Mouse (Mus musculus): Measurements from ENCODE around the gene Dync1li2. TPM values are rescaled to one million over a fixed set of nuclear protein-coding genes. Genes with fewer than 3 reads are reported as not detected.

Gene Dync1li2
- polyA plus RNA-seq, 1 experiment from 2014 or later: 56.6 TPM

DNA sequence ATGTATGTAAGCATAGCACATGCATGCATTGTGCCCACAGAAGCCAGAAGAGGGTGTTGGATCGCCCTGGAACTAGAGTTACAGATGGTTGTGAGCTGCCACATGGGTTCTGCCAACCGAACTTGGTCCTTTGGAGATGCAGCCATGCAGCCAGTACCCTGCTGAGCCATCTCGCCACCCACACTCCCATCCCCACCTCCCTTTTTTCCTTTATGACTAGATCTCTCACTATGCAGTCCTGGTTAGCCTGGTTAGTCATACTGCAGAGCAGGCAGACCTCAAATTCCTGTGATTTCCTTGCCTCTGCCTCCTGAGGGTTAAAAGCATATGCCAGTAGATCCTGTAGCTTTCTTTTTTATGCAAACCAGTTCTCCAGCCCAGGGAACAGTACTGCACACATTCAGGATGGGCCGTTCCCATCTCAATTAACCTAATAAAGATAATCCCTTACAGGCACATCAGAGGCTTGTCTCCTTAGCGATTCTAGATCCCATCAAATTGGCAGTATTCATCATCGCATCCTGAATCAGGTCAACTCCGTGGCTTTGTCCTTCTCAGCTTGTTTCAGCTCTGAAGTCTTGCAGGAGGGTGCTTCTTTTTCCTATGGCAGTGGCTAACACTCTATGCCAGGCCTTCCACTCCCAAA is 32.1 kb downstream of the Dync1li2 start:
- Histone ChIP-seq H3K4me1 (ENCODE audit: control insufficient read depth, insufficient read depth, low read length) (no peaks in the 10 kb centered on the region), H3K27me3 (ENCODE audit: control insufficient read depth, insufficient read depth, low read length) (no peaks in the 10 kb centered on the region), H3K4me3 (ENCODE audit: low read length) (no peak overlapping the region), H3K9me3 (ENCODE audit: control insufficient read depth, low read length) (no peaks in the 10 kb centered on the region), H3K36me3 (ENCODE audit: control insufficient read depth, insufficient read depth, low read length) (no peaks in the 10 kb centered on the region; the same call in 1 of the 2 replicates), H3K27ac (ENCODE audit: low read depth, low read length) (no peak overlapping the region), H3K4me2 (replicated peaks; ENCODE audit: low read depth, low read length) (no peak overlapping the region), H3K9ac (ENCODE audit: low read depth, low read length) (no peak overlapping the region)
- WGBS: 57% methylated on average over 7 of the region's 7 CpGs
- ATAC-seq (ENCODE audit: low FRiP score, low TSS enrichment): no peak

DNA sequence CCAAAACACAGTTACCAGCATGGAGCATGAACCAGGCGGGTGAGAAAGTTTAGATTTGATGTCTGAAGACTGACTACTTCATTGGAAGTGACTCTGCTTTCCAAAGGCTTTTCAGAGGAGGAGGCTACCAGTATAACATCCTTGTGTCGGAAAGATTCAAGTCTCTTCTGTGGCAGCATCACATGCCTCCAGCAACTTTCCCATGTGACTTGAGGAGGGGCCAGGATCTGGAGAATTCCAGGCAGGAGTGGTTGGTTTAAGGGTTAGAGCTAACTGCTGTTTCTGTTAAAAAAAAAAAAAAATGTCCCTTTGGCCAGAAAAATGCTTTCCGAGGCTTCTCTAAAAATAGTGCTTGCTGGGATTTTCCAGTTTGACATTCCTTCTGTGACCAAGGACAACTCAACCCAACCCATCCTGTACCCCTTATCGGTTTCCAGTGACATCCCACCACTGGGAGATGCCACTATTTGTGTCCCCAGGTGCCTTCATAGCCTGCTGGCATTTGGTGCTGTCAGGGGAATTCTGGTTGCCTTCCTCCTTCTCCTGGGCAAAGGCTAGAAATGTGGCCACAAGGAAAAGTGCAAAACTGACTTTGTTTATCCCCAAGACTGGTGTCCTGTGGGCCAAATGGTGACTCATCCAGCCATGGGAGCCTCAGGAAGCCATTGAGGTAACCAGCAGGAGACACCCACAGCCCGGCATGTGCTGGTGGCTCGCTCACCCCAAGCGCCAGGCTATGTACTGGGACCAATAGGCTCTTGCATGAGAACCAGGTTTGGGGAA is 34.3 kb downstream of the Dync1li2 start:
- H3K4me3 ChIP-seq (ENCODE audit: low read length): no peak overlapping the region
- H3K9ac ChIP-seq (ENCODE audit: low read depth, low read length): no peak overlapping the region
- no peaks in the 10 kb centered on the region for H3K27me3 ChIP-seq (ENCODE audit: control insufficient read depth, insufficient read depth, low read length)
- no peak overlapping the region for H3K4me2 ChIP-seq (replicated peaks; ENCODE audit: low read depth, low read length)
- no peak for ATAC-seq (ENCODE audit: low FRiP score, low TSS enrichment)
- H3K36me3 ChIP-seq (ENCODE audit: control insufficient read depth, insufficient read depth, low read length): no peaks in the 10 kb centered on the region
- no peaks in the 10 kb centered on the region for H3K9me3 ChIP-seq (ENCODE audit: control insufficient read depth, low read length)
- no peak overlapping the region for H3K27ac ChIP-seq (ENCODE audit: low read depth, low read length)
- no peaks in the 10 kb centered on the region for H3K4me1 ChIP-seq (ENCODE audit: control insufficient read depth, insufficient read depth, low read length)
- 85% methylated on average over 7 of the region's 7 CpGs for WGBS

DNA sequence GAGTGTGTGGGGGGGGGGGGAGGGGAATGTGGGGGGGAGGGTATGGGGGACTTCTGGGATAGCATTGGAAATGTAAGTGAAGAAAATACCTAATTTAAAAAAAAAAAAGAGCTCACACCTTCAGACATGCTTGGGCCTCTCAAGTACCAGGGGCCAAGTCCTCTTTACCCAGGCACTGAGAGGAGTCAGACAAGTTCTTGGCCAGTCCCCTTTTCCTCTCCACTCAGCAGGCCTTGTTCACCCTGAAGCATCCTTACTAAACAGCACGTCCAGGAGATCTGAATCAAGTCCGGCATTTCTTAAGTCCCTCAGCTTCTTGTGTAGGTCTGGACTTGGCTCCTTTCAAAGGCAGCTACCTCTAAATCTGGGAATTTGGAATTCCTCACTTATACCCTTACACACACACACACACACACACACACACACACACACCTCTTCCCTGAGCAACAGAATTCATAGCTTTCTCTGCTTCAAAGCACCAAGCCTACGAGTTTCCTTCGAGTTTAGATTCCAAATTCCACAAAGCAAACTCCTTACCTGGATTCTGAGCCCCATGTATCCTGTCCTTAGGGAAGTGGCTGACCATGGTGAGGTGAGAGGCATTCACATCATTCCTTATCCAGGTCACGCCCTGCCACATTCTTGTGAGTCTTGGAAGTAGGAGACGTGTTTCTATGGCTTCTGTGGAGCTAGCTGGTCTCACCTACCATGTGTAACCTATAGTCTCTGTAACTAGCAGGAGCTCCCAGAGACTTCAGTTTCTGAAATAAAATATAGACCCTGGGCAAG is 36.3 kb downstream of the Dync1li2 start:
- Histone ChIP-seq H3K27me3 (ENCODE audit: control insufficient read depth, insufficient read depth, low read length) (no peaks in the 10 kb centered on the region), H3K9me3 (ENCODE audit: control insufficient read depth, low read length) (no peaks in the 10 kb centered on the region), H3K27ac (ENCODE audit: low read depth, low read length) (no peak overlapping the region), H3K9ac (ENCODE audit: low read depth, low read length) (no peak overlapping the region), H3K4me3 (ENCODE audit: low read length) (no peak overlapping the region), H3K36me3 (ENCODE audit: control insufficient read depth, insufficient read depth, low read length) (no peaks in the 10 kb centered on the region), H3K4me1 (ENCODE audit: control insufficient read depth, insufficient read depth, low read length) (no peaks in the 10 kb centered on the region), H3K4me2 (replicated peaks; ENCODE audit: low read depth, low read length) (no peak overlapping the region)
- 74% methylated on average over 6 of the region's 6 CpGs for WGBS
- no peak for ATAC-seq (ENCODE audit: low FRiP score, low TSS enrichment)

DNA sequence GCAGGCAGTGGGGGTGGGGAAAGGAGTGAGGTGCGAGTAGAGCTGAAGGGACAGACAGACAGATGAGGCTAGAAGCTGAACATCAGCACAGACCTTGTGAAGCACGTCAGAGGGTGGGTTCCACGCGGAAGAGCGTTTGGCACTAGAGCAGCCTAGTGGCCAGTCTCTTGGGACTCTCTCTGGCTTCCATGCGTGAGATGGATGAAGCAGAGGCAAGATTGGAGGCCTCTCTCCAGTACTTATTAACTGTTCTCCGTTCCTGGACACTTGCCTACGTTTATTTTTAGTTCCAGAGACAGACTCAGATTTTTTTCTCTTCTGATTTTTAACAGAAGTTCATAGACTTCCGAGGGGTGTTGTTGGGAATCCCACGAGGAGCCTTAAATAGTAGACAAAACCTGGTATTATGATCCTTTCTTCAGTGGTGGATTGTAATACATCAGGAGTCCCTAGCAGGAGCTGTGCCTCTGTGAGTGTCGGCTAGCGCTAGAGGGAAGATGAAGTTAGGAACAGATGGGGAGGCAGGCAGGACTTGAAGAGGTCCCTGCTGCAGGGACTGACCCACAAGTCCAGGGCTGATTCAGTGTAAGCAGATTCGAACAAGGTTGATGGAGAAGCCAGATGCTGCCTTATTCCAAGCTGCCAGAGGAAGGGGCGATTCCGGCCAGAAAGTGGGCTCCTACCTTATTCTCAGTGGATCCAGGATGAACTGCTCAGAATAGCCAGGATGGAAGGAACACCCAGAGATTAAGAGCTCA is 37.2 kb downstream of the Dync1li2 start:
- Histone ChIP-seq H3K4me1 (ENCODE audit: control insufficient read depth, insufficient read depth, low read length) (no peaks in the 10 kb centered on the region), H3K27me3 (ENCODE audit: control insufficient read depth, insufficient read depth, low read length) (no peaks in the 10 kb centered on the region), H3K9ac (ENCODE audit: low read depth, low read length) (no peak overlapping the region), H3K4me3 (ENCODE audit: low read length) (no peak overlapping the region), H3K27ac (ENCODE audit: low read depth, low read length) (no peak overlapping the region), H3K36me3 (ENCODE audit: control insufficient read depth, insufficient read depth, low read length) (no peaks in the 10 kb centered on the region), H3K4me2 (replicated peaks; ENCODE audit: low read depth, low read length) (no peak overlapping the region), H3K9me3 (ENCODE audit: control insufficient read depth, low read length) (no peaks in the 10 kb centered on the region)
- ATAC-seq (ENCODE audit: low FRiP score, low TSS enrichment): no peak
- 68% methylated on average over 15 of the region's 15 CpGs for WGBS

DNA sequence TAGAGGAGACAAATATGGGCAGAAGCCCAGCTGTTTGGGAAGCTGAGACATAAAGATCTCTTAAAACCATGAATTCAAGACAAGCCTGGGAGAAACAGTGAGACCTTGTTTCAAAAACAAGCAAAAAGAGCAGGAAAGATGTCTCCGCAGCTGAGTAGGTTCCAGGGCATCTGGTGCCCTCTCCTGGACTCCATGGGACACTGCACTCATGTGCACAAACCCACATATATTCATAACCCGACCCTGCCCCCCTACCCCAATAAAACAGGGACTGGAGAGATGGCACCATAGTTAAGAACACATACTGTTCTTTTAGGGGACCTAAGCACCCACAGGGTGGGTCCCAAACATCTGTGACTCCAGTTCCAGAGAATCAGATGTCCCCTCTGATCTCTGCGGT is 39.3 kb downstream of the Dync1li2 start:
- no peaks in the 10 kb centered on the region for H3K27me3 ChIP-seq (ENCODE audit: control insufficient read depth, insufficient read depth, low read length)
- no peak overlapping the region for H3K27ac ChIP-seq (ENCODE audit: low read depth, low read length)
- H3K36me3 ChIP-seq (ENCODE audit: control insufficient read depth, insufficient read depth, low read length): no peaks in the 10 kb centered on the region
- no peak for ATAC-seq (ENCODE audit: low FRiP score, low TSS enrichment)
- WGBS: 74% methylated on average over 3 of the region's 3 CpGs
- no peaks in the 10 kb centered on the region for H3K4me1 ChIP-seq (ENCODE audit: control insufficient read depth, insufficient read depth, low read length)
- H3K9ac ChIP-seq (ENCODE audit: low read depth, low read length): no peak overlapping the region
- H3K4me2 ChIP-seq (replicated peaks; ENCODE audit: low read depth, low read length): no peak overlapping the region
- no peak overlapping the region for H3K4me3 ChIP-seq (ENCODE audit: low read length)
- no peaks in the 10 kb centered on the region for H3K9me3 ChIP-seq (ENCODE audit: control insufficient read depth, low read length)

DNA sequence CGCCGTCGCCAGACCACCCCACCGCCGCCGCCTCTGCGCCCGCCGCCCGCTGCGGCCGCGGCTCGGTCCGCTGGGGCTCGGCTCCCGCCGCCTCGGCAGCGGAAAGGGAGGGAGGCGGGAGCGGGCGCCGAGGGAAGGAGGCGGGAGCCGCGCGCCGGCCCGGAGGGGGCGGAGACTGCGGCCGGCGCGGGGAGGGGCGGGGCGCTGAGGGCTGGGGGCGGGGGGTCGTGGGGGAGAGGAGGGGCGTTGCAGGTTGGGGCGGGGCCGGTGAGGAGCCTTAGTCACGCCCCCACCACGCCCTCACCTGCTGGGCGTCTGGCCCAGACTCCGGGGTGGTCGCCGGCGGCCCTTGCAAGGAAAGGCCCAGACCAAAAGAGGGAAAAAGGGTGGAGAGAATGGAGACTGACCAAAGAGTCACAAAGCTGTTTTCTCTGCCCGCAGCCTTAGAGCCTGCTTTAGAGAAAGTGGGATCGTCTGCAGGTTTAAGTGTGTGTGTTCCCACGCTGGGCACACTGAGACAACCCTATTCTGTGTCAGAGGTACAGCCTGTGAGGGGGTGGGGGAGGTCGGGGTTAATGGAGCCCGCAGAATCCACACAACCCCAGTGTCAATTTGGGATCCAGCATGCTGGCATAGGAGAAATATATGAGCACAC is 47.0 kb downstream of the Dync1li2 start, which contains the start of gene Cmtm4:
Gene Cmtm4, minus strand, starts transcription at position 105 of the 655 bp plus-strand sequence.
- Histone ChIP-seq H3K27ac (ENCODE audit: low read depth, low read length) (peak within 1 kb of the TSS; percentile 71), H3K9me3 (ENCODE audit: control insufficient read depth, low read length) (peaks cover 3% of the 10 kb centered on the region; the same call in 1 of the 2 replicates), H3K36me3 (ENCODE audit: control insufficient read depth, insufficient read depth, low read length) (no peaks in the 10 kb centered on the region; the same call in 1 of the 2 replicates), H3K9ac (ENCODE audit: low read depth, low read length) (peak within 1 kb of the TSS; percentile 95), H3K4me2 (replicated peaks; ENCODE audit: low read depth, low read length) (peak within 1 kb of the TSS; percentile 95), H3K4me3 (ENCODE audit: low read length) (peak within 1 kb of the TSS; percentile 86), H3K4me1 (ENCODE audit: control insufficient read depth, insufficient read depth, low read length) (peaks cover 12% of the 10 kb centered on the region; the same call in 1 of the 2 replicates), H3K27me3 (ENCODE audit: control insufficient read depth, insufficient read depth, low read length) (no peaks in the 10 kb centered on the region)
- peak; percentile 86 for ATAC-seq (ENCODE audit: low FRiP score, low TSS enrichment)
- WGBS: 2% methylated on average over 21 of the region's 54 CpGs

DNA sequence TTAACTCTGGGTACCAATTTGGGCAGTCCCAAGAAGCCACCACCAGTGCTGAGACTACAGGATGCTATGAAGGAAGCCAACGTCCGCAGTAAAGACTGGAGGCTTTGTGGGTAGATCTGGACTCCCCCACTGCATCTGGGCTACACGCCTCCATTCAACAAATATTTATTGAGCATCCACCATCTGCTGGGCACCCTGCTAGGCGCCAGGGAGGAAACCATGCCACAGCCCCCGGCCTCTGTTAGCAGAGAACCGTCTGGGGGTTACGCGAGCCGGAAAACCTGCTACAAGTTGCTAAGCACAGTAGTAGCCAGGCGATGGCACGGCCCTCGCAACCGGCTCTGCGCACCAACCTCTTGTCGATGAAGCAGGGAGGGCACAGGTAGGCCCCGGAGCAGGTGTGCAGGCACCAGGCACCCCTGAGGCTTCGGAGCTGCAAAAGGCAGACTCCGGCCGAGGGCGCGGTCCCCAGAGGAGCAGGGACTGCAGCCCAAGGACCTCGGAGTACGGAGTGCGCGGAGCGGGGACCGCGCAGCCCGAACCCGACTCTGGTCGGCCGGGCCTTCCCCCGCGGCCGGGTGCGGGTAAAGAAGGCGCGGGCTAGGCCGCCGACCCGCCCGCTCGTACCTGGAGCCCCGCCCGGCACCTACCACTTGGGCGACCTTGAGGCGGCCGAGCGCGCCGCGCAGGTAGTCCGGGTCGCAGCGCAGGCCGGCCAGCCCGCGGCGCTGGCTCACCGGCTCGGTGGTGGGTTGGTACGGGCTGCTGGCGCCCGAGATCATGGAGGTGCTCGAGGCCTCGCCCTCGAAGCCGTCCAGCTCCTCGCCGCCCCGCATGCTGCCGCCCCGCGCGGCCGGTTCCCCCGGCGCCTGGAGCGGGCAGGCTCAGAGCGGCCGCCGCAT is 47.8 kb downstream of the Dync1li2 start:
- peaks cover 12% of the 10 kb centered on the region; the same call in 1 of the 2 replicates for H3K4me1 ChIP-seq (ENCODE audit: control insufficient read depth, insufficient read depth, low read length)
- peak overlapping the region; percentile 71 for H3K27ac ChIP-seq (ENCODE audit: low read depth, low read length)
- H3K4me3 ChIP-seq (ENCODE audit: low read length): peak overlapping the region; percentile 86
- ATAC-seq (ENCODE audit: low FRiP score, low TSS enrichment): peak; percentile 82
- under 1% methylated on average over 39 of the region's 82 CpGs for WGBS
- H3K4me2 ChIP-seq (replicated peaks; ENCODE audit: low read depth, low read length): peak overlapping the region; percentile 95
- H3K36me3 ChIP-seq (ENCODE audit: control insufficient read depth, insufficient read depth, low read length): no peaks in the 10 kb centered on the region; the same call in 1 of the 2 replicates
- no peaks in the 10 kb centered on the region for H3K27me3 ChIP-seq (ENCODE audit: control insufficient read depth, insufficient read depth, low read length)
- H3K9ac ChIP-seq (ENCODE audit: low read depth, low read length): peak overlapping the region; percentile 95
- peaks cover 3% of the 10 kb centered on the region; the same call in 1 of the 2 replicates for H3K9me3 ChIP-seq (ENCODE audit: control insufficient read depth, low read length)
